Mouse (Mus musculus): Measurements from ENCODE around the gene Cyp3a57.

DNA sequence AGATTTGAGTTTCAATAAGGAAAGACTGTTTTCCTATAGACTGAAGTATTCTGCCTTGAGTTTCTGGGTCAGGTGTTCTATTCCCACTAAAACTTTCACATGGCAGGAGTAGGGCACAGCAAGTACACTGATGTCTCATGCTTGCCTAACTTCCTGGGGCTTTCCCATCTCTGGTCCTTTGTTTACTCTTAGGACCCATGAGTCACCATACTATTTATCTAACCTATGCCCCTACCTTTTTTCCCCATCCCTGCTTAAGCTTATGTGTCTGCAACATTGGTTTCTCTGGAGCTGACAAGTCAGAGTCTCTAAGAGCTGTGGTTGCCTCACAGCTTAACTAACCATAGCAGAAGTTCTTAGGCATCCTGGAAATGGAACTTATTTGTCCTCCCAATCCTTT lies 31.2 kb upstream of the Cyp3a57 start:
- no peak for TF ChIP-seq ZMIZ1 (IDR thresholded peaks at IDR 0.05; ENCODE audit: low read depth, low read length)
- no peak for TF ChIP-seq EP300 (IDR thresholded peaks at IDR 0.05; ENCODE audit: low read length)
- TF ChIP-seq RCOR1 (conservative IDR thresholded peaks at IDR 0.05; ENCODE audit: low read depth, low read length): no peak
- no peak for TF ChIP-seq CTCF (conservative IDR thresholded peaks at IDR 0.05 in 1 of 2, IDR thresholded peaks at IDR 0.05 in 1 of 2; ENCODE audit: low read depth in 2 of 2, low read length in 2 of 2)
- no peak for TF ChIP-seq ZKSCAN1 (IDR thresholded peaks at IDR 0.05; ENCODE audit: borderline replicate concordance, low read depth, low read length)

Measured in CH12.LX (cell line).